19 mouse cellular contexts compared by ENCODE assay signal in the genomic region with DNA sequence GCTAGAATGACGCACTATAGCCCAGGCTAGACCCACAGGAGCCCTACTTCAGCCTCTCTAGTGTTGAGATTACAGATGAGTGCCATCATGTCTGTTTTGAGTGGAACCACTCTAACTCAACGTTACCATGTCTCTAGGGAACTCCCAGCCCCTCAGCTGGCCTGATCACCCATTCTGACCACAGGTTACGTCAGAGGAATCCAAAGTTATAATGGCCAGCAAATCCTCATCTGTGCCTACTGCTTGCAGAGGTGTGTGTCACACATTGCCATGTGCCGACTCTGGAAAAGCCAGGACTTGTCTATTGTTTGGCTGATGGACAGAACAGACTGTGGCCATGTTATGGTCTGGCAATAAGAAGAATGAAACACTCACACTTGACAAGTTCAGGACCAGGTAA. TPM values are rescaled to one million over a fixed set of nuclear protein-coding genes. Genes with fewer than 3 reads are reported as not detected.
A peak's percentile ranks its signal among the peaks of the same experiment; 100 is the strongest.
DNase-seq lines count a peak whose midpoint lies in the region; ATAC-seq and TF ChIP-seq lines count a peak whose summit lies in the region.
"Had no signal": no experiment of that assay in that cellular context is flagged by ENCODE, and none has a peak within 500 bp of the region (broad histone marks: within the 10 kb centered on the region; RNA-seq: fewer than 3 reads in every experiment).

No protein-coding gene starts in this region.

- H3K9me3 ChIP-seq in liver, embryonic 15.5 days (replicated peaks), result no peaks in the 10 kb centered on the region
- H3K9me3 ChIP-seq: embryonic facial prominence, embryonic 13.5 days; forebrain, embryonic 15.5 days; limb, embryonic 10.5 days; megakaryocyte, embryonic 14.5 days; neural tube, embryonic 13.5 days had no signal

- H3K4me1 ChIP-seq in heart, adult 2 months (ENCODE audit: control insufficient read depth, insufficient read depth, low read length), result peaks cover 40% of the 10 kb centered on the region
- peaks cover 67% of the 10 kb centered on the region for H3K4me1 ChIP-seq in thymus, adult 2 months (replicated peaks; ENCODE audit: control insufficient read depth, insufficient read depth, low read length)
- H3K4me1 ChIP-seq in liver, embryonic 15.5 days (replicated peaks), result peaks cover 68% of the 10 kb centered on the region

- 73% methylated on average over 4 of the region's 4 CpGs for WGBS in heart, adult 2 months
- WGBS in thymus, adult 2 months, result 83% methylated on average over 4 of the region's 4 CpGs
- 59% methylated on average over 4 of the region's 4 CpGs for WGBS in liver, embryonic 15.5 days (ENCODE audit: insufficient replicate concordance)

- no peaks in the 10 kb centered on the region for H3K36me3 ChIP-seq in heart, adult 2 months (ENCODE audit: control insufficient read depth, insufficient read depth, low read length)
- peaks cover 25% of the 10 kb centered on the region for H3K36me3 ChIP-seq in thymus, adult 2 months (ENCODE audit: control insufficient read depth, insufficient read depth, low read length)
- peaks cover 37% of the 10 kb centered on the region for H3K36me3 ChIP-seq in liver, embryonic 15.5 days (replicated peaks)

- H3K4me2 ChIP-seq in liver, embryonic 15.5 days, result no peak overlapping the region
- H3K4me2 ChIP-seq: embryonic facial prominence, embryonic 13.5 days; forebrain, embryonic 15.5 days; heart, embryonic 11.5 days; neural tube, embryonic 13.5 days had no signal

- intact Hi-C loops in heart, adult 2 months (cut with DNase I), result no loop called here
- intact Hi-C loops in heart, postnatal 10 days (cut with DNase I), result no loop called here

- no peak overlapping the region for H3K9ac ChIP-seq in heart, adult 2 months (ENCODE audit: low read depth, low read length)
- no peak overlapping the region for H3K9ac ChIP-seq in liver, embryonic 15.5 days
- H3K9ac ChIP-seq: forebrain, embryonic 15.5 days; liver, embryonic 14.5 days; neural tube, embryonic 13.5 days had no signal

- no peak for TF ChIP-seq EP300 in heart, adult 2 months (IDR thresholded peaks at IDR 0.05; ENCODE audit: insufficient read depth, low read depth, low read length)

- DNase-seq in heart, adult 2 months, result peak; percentile 3 to 20
- no peak for DNase-seq in heart, postnatal 10 days
- no peak for DNase-seq in thymus, adult 2 months
- no peak for DNase-seq in thymus, postnatal 0 days (ENCODE audit: low spot score)
- DNase-seq in layer of hippocampus, postnatal 10 days (ENCODE audit: low spot score in 2 of 2), result no peak
- DNase-seq in urinary bladder, postnatal 4 days (ENCODE audit: low spot score in 2 of 2), result no peak
- DNase-seq: cerebellum, adult 9-11 months; kidney, postnatal 36 days; layer of hippocampus, adult 9-11 months; lung, postnatal 14 days; midbrain, embryonic 14.5 days had no signal

- H3K27ac ChIP-seq in heart, adult 2 months, result peak overlapping the region; percentile 77
- peak overlapping the region; percentile 97 for H3K27ac ChIP-seq in thymus, adult 2 months (ENCODE audit: control insufficient read depth, insufficient read depth, low read length)
- H3K27ac ChIP-seq in liver, embryonic 15.5 days (replicated peaks), result 0 out of 2 replicates have a peak overlapping the region, but pooled peaks have one; percentile 17
- H3K27ac ChIP-seq: embryonic facial prominence, embryonic 13.5 days; forebrain, embryonic 15.5 days; liver, embryonic 14.5 days; neural tube, embryonic 13.5 days had no signal

- H3K27me3 ChIP-seq in heart, adult 2 months (ENCODE audit: control insufficient read depth, insufficient read depth, low read length), result no peaks in the 10 kb centered on the region
- no peaks in the 10 kb centered on the region for H3K27me3 ChIP-seq in thymus, adult 2 months (ENCODE audit: control insufficient read depth, insufficient read depth, low read length)
- no peaks in the 10 kb centered on the region for H3K27me3 ChIP-seq in liver, embryonic 15.5 days
- H3K27me3 ChIP-seq: embryonic facial prominence, embryonic 13.5 days; forebrain, embryonic 15.5 days; megakaryocyte, embryonic 14.5 days; neural tube, embryonic 13.5 days had no signal

- no peak for ATAC-seq in liver, embryonic 15.5 days (ENCODE audit: insufficient read depth)
- ATAC-seq: forebrain, embryonic 15.5 days had no signal

- no peak overlapping the region for H3K4me3 ChIP-seq in heart, adult 2 months
- no peak overlapping the region for H3K4me3 ChIP-seq in thymus, adult 2 months (ENCODE audit: control insufficient read depth, insufficient read depth, low read length)
- no peak overlapping the region for H3K4me3 ChIP-seq in liver, embryonic 15.5 days (replicated peaks)
- H3K4me3 ChIP-seq: embryonic facial prominence, embryonic 13.5 days; forebrain, embryonic 15.5 days; limb, embryonic 10.5 days; neural tube, embryonic 13.5 days had no signal

- no peak for TF ChIP-seq POLR2A in heart, adult 2 months (IDR thresholded peaks at IDR 0.05; ENCODE audit: insufficient read depth, low read depth, low read length)
- TF ChIP-seq POLR2A in thymus, adult 2 months (IDR thresholded peaks at IDR 0.05; ENCODE audit: control insufficient read depth, extremely low read depth, insufficient read depth, low read length, poor library complexity), result no peak

- H3K79me2 ChIP-seq in heart, adult 2 months (replicated peaks; ENCODE audit: control insufficient read depth, insufficient read depth, low read length), result peaks cover 4% of the 10 kb centered on the region; the same call in 1 of the 2 replicates

- no peak for TF ChIP-seq CTCF in heart, adult 2 months (IDR thresholded peaks at IDR 0.05)
- TF ChIP-seq CTCF in thymus, adult 2 months (IDR thresholded peaks at IDR 0.05; ENCODE audit: borderline replicate concordance, control insufficient read depth, extremely low read depth, insufficient read depth, low read length, poor library complexity), result no peak

RNA-seq across cellular contexts. Expression of a gene that starts 10.6 kb away (rescaled TPM):
- total RNA-seq in heart, adult 2 months (2021), result 10 to 100 TPM; 56.0 to 59.0 TPM
- polyA plus RNA-seq in heart, adult 2 months (2012; rRNA removed), result 53.6 and 61.3 TPM in 2 replicates
- 10 to 100 TPM; 51.4 to 57.2 TPM for total RNA-seq in heart, postnatal 10 days (2021)
- polyA plus RNA-seq in thymus, adult 2 months (2012; rRNA removed), result 515 and 528 TPM in 2 replicates
- 64.3 and 81.3 TPM in 2 replicates for polyA plus RNA-seq in thymus, postnatal 0 days (2015; fragmentation: Nextera tagmentation; extraction: Ambion mirVana)
- 12.4 and 13.2 TPM in 2 replicates for polyA plus RNA-seq in liver, embryonic 15.5 days (2015; fragmentation: Nextera tagmentation; extraction: Ambion mirVana)
- 100 to 1,000 TPM; 141 to 147 TPM for total RNA-seq in layer of hippocampus, postnatal 10 days (2021)

RNA-seq across cellular contexts. Expression of a gene that starts 12.5 kb away (rescaled TPM):
- total RNA-seq in heart, adult 2 months (2021), result under 1 TPM; 0.34 to 0.60 TPM
- polyA plus RNA-seq in heart, adult 2 months (2012; rRNA removed), result 1.4 and 1.5 TPM in 2 replicates
- total RNA-seq in heart, postnatal 10 days (2021), result 1 to 10 TPM in 1 of 2 experiments, under 1 TPM in 1; 0.98 to 1.5 TPM
- polyA plus RNA-seq in thymus, adult 2 months (2012; rRNA removed), result 56.0 and 61.4 TPM in 2 replicates
- polyA plus RNA-seq in thymus, postnatal 0 days (2015; fragmentation: Nextera tagmentation; extraction: Ambion mirVana), result 9.8 and 12.2 TPM in 2 replicates
- 0.90 and 1.5 TPM in 2 replicates for polyA plus RNA-seq in liver, embryonic 15.5 days (2015; fragmentation: Nextera tagmentation; extraction: Ambion mirVana)
- total RNA-seq in layer of hippocampus, postnatal 10 days (2021), result 10 to 100 TPM; 76.3 to 89.4 TPM

RNA-seq across cellular contexts. Expression of a gene that starts 26.4 kb away (rescaled TPM):
- 1 to 10 TPM; 6.7 to 7.3 TPM for total RNA-seq in heart, adult 2 months (2021)
- 13.7 and 15.9 TPM in 2 replicates for polyA plus RNA-seq in heart, adult 2 months (2012; rRNA removed)
- total RNA-seq in heart, postnatal 10 days (2021), result 10 to 100 TPM in 1 of 2 experiments, 1 to 10 TPM in 1; 10.0 to 12.0 TPM
- 72.7 and 94.1 TPM in 2 replicates for polyA plus RNA-seq in thymus, adult 2 months (2012; rRNA removed)
- 9.4 and 10.1 TPM in 2 replicates for polyA plus RNA-seq in thymus, postnatal 0 days (2015; fragmentation: Nextera tagmentation; extraction: Ambion mirVana)
- polyA plus RNA-seq in liver, embryonic 15.5 days (2015; fragmentation: Nextera tagmentation; extraction: Ambion mirVana), result 2.0 and 2.3 TPM in 2 replicates
- 10 to 100 TPM; 49.0 to 66.1 TPM for total RNA-seq in layer of hippocampus, postnatal 10 days (2021)

Comparison
In these comparisons a context has a peak if more than half of its experiments do, and no peak if none do; other contexts are left out.
1. DNase-seq: peak in heart, adult 2 months (2 of 2); none in heart, postnatal 10 days (0 of 2), thymus, adult 2 months (single experiment), thymus, postnatal 0 days (single experiment), layer of hippocampus, postnatal 10 days (0 of 2) and urinary bladder, postnatal 4 days (0 of 2).
2. H3K27ac ChIP-seq: peak in every context shown above with its lines; median percentile 97 in thymus, adult 2 months; 77 in heart, adult 2 months; 17 in liver, embryonic 15.5 days.